Mouse (Mus musculus) myocyte (in vitro differentiated cells): ENCODE results near the gene Tdrd7.

Source experiments
- CEBPB ChIP-seq: IDR thresholded peaks from 2 replicates; pipeline ENCODE4 v1.6.1; 2011; ENCODE audit warnings: mild to moderate bottlenecking, moderate library complexity; ENCODE audit not compliant: poor library complexity, insufficient read depth, severe bottlenecking
- E2F4 ChIP-seq: IDR thresholded peaks from one replicate; pipeline ENCODE4 v1.6.1; 2011; ENCODE audit warnings: mild to moderate bottlenecking, control low read depth, moderate library complexity; ENCODE audit not compliant: insufficient read depth
- MAX ChIP-seq: IDR thresholded peaks from one replicate; pipeline ENCODE4 v1.6.1; 2011; ENCODE audit warnings: low read depth, mild to moderate bottlenecking, control low read depth
- MYOD1 ChIP-seq, 3 experiments: IDR thresholded peaks; one replicate each; pipeline ENCODE4 v1.6.1; 2011; ENCODE audit warnings: control low read depth in 2 of 3, low read depth in 2 of 3, mild to moderate bottlenecking in 2 of 3, moderate library complexity in 1 of 3; ENCODE audit not compliant: insufficient read length in 2 of 3, control insufficient read depth in 1 of 3
- MYOG ChIP-seq, 3 experiments: IDR thresholded peaks; one replicate each; pipeline ENCODE4 v1.6.1; 2011; ENCODE audit warnings: control low read depth in 2 of 3, low read depth in 2 of 3, mild to moderate bottlenecking in 2 of 3; ENCODE audit not compliant: insufficient read length in 2 of 3, control insufficient read depth in 1 of 3, insufficient read depth in 1 of 3
- POLR2A ChIP-seq: IDR thresholded peaks from one replicate; pipeline ENCODE4 v1.6.1; 2011; ENCODE audit warnings: low read depth, mild to moderate bottlenecking, control low read depth, moderate library complexity; ENCODE audit not compliant: insufficient read length
- POLR2AphosphoS2 ChIP-seq: IDR thresholded peaks from one replicate; pipeline ENCODE4 v1.6.1; 2011; ENCODE audit warnings: low read depth, control low read depth; ENCODE audit not compliant: insufficient read length
- REST ChIP-seq: IDR thresholded peaks from one replicate; pipeline ENCODE4 v1.6.1; 2011; ENCODE audit warnings: mild to moderate bottlenecking, control low read depth, moderate library complexity; ENCODE audit not compliant: insufficient read depth, insufficient read length
- TCF12 ChIP-seq: IDR thresholded peaks from one replicate; pipeline ENCODE4 v1.6.1; 2011; ENCODE audit warnings: mild to moderate bottlenecking, control low read depth; ENCODE audit not compliant: poor library complexity, insufficient read depth, severe bottlenecking
- TCF3 ChIP-seq: IDR thresholded peaks from one replicate; pipeline ENCODE4 v1.6.1; 2011; ENCODE audit warnings: low read depth, control low read depth; ENCODE audit not compliant: insufficient read length
- USF1 ChIP-seq: IDR thresholded peaks from one replicate; pipeline ENCODE4 v1.6.1; 2011; ENCODE audit warnings: low read depth, mild to moderate bottlenecking, control low read depth, moderate library complexity

DNA sequence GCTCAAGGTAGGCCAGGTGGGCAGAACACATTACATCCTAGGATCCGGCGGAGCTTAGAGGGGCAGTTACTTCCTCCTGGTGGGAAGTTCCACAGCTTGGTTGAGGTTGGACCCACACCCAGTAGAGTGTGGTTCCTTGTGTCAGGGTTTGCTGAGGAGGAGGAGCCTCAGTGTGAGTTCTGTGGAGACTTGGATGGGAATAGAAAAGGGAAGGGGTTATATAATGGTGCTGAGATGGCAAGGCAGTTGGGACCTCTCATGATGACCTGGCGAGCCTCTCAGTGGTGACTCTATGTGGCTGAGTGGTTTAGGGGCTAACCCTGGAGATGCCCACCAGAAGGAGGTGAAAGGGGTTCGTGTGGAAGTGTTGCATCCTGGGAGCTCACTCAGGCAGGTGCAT is 98.7 kb downstream of the Tdrd7 start:
- TF ChIP-seq POLR2A (no peak), USF1 (no peak), MAX (no peak), TCF3 (no peak), MYOG (IDR thresholded peaks at IDR 0.05; ENCODE audit: control insufficient read depth in 1 of 3, insufficient read depth in 1 of 3, insufficient read length in 2 of 3, low read depth in 2 of 3) (no peak), MYOD1 (IDR thresholded peaks at IDR 0.05; ENCODE audit: control insufficient read depth in 1 of 3, insufficient read length in 2 of 3, low read depth in 2 of 3) (no peak), E2F4 (no peak), POLR2AphosphoS2 (no peak), CEBPB (no peak), REST (no peak), TCF12 (no peak)
